Mouse (Mus musculus) yolk sac, embryonic 10.5 days (tissue): ENCODE data around the gene Faiml.

Experiments
- DNase-seq: peaks from one replicate; pipeline ENCODE4 v3.0.0-alpha.2; 2017; ENCODE audit warnings: low spot score

Faiml gene

GRCm38 (mm10) chr9:99237139-99237538 lies at the start of gene Faiml:
Gene Faiml (minus strand): TSS chr9:99237239.
- DNase-seq: no peak

- DNase-seq: no peak
Measured at GRCm38 (mm10) chr9:99258891-99259290, 21.9 kb upstream of the Faiml start.

GRCm38 (mm10) chr9:99256821-99257220 lies 19.8 kb upstream of the Faiml start:
- no peak for DNase-seq

- DNase-seq: no peak
Measured at GRCm38 (mm10) chr9:99256206-99256605, 19.2 kb upstream of the Faiml start.

- DNase-seq: no peak
Measured at GRCm38 (mm10) chr9:99253861-99254260, 16.8 kb upstream of the Faiml start.

GRCm38 (mm10) chr9:99248906-99249305 lies 11.9 kb upstream of the Faiml start:
- DNase-seq: no peak

- DNase-seq: no peak
Measured at GRCm38 (mm10) chr9:99248304-99248703, 11.3 kb upstream of the Faiml start.

- DNase-seq: no peak
Measured at GRCm38 (mm10) chr9:99243895-99244293, 6.9 kb upstream of the Faiml start.

- DNase-seq: peak; percentile 94
Measured at GRCm38 (mm10) chr9:99243190-99243894, 6.3 kb upstream of the Faiml start, which contains the start of gene Cep70. Gene Cep70 (plus strand): TSS chr9:99243367.

- DNase-seq: no peak
Measured at GRCm38 (mm10) chr9:99242533-99243189, 5.6 kb upstream of the Faiml start.

GRCm38 (mm10) chr9:99242035-99242434 lies 5.0 kb upstream of the Faiml start:
- DNase-seq: peak; percentile 61

- no peak for DNase-seq
Measured at GRCm38 (mm10) chr9:99240571-99240970, 3.5 kb upstream of the Faiml start.

- DNase-seq: no peak
Measured at GRCm38 (mm10) chr9:99239256-99239655, 2.2 kb upstream of the Faiml start.

GRCm38 (mm10) chr9:99238276-99238675 lies 1.2 kb upstream of the Faiml start:
- no peak for DNase-seq

GRCm38 (mm10) chr9:99229450-99229849 lies 7.6 kb downstream of the Faiml start:
- no peak for DNase-seq

- no peak for DNase-seq
Measured at GRCm38 (mm10) chr9:99224583-99224982, 12.5 kb downstream of the Faiml start.

GRCm38 (mm10) chr9:99221636-99222035 lies 15.4 kb downstream of the Faiml start:
- DNase-seq: no peak

- DNase-seq: peak; percentile 70
Measured at GRCm38 (mm10) chr9:99217999-99218719, 18.9 kb downstream of the Faiml start.

- no peak for DNase-seq
Measured at GRCm38 (mm10) chr9:99216182-99216581, 20.9 kb downstream of the Faiml start.

GRCm38 (mm10) chr9:99212643-99213042 lies 24.4 kb downstream of the Faiml start:
- DNase-seq: no peak

GRCm38 (mm10) chr9:99183043-99183670 lies 53.9 kb downstream of the Faiml start:
- DNase-seq: no peak

GRCm38 (mm10) chr9:99182121-99182520 lies 54.9 kb downstream of the Faiml start:
- no peak for DNase-seq
